Mouse (Mus musculus): ENCODE measurements around the gene Cog1. TPM values are rescaled to one million over a fixed set of nuclear protein-coding genes. Genes with fewer than 3 reads are reported as not detected.
A peak's percentile ranks its signal among the peaks of the same experiment; 100 is the strongest.

The Cog1 gene
- polyA plus RNA-seq, 1 experiment from 2014 or later = 15.5 TPM

GRCm38 (mm10) chr11:113710257-113710777 is 61.3 kb downstream of the Cog1 start:
- H3K27me3 ChIP-seq (ENCODE audit: control insufficient read depth, insufficient read depth, low read length) = no peaks in the 10 kb centered on the region
- WGBS = 17% methylated on average over 10 of the region's 10 CpGs
- peak overlapping the region; percentile 11; the same call in 1 of the 2 replicates for H3K9ac ChIP-seq (ENCODE audit: low read length)
- H3K27ac ChIP-seq (ENCODE audit: low read length) = peak overlapping the region; percentile 26
- H3K4me2 ChIP-seq (ENCODE audit: low read depth, low read length) = peak overlapping the region; percentile 19; the same call in 1 of the 2 replicates
- H3K4me1 ChIP-seq (ENCODE audit: control insufficient read depth, insufficient read depth, low read length) = peaks cover 3% of the 10 kb centered on the region; the same call in 1 of the 2 replicates
- 0 out of 2 replicates have a peak, but pooled peaks cover 3% of the 10 kb centered on the region for H3K9me3 ChIP-seq (replicated peaks; ENCODE audit: control insufficient read depth, low read length)
- peaks cover 3% of the 10 kb centered on the region; the same call in 1 of the 2 replicates for H3K36me3 ChIP-seq (ENCODE audit: control insufficient read depth, insufficient read depth)
- no peak overlapping the region; the same call in 1 of the 2 replicates for H3K4me3 ChIP-seq (ENCODE audit: low read length)
- ATAC-seq (replicated peaks; ENCODE audit: extremely low read depth, insufficient read depth, low FRiP score) = peak; percentile 19; the same call in 1 of the 2 replicates

DNA sequence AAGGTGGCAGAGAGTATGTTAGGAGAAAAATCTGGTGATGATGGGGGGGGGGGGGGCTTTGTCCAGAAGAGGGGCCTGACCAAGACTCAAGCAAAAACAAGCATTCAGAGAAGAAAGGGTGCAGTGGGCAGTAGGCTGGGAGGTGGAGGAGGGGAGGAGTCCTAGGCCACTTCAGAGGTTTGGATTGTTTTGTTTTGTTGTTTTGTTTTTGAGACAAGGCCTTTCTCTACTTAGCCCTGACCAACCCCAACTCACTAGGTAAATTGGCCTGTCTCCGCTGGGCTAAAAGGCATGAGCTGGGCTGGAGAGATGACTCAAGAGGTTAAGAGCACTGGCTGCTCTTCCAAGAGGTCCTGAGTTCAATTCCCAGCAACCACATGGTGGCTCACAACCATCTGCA is 62.1 kb downstream of the Cog1 start:
- Histone ChIP-seq H3K9me3 (replicated peaks; ENCODE audit: control insufficient read depth, low read length) (0 out of 2 replicates have a peak, but pooled peaks cover 3% of the 10 kb centered on the region), H3K9ac (ENCODE audit: low read length) (no peak overlapping the region)
- 77% methylated on average over 1 of the region's 1 CpGs for WGBS

GRCm38 (mm10) chr11:113715078-113715674 is 66.2 kb downstream of the Cog1 start:
- no peak overlapping the region for H3K27ac ChIP-seq (ENCODE audit: low read length)
- no peak for ATAC-seq (replicated peaks; ENCODE audit: extremely low read depth, insufficient read depth, low FRiP score)
- WGBS = 62% methylated on average over 7 of the region's 7 CpGs
- H3K9ac ChIP-seq (ENCODE audit: low read length) = no peak overlapping the region
- no peaks in the 10 kb centered on the region for H3K27me3 ChIP-seq (ENCODE audit: control insufficient read depth, insufficient read depth, low read length)
- H3K4me3 ChIP-seq (ENCODE audit: low read length) = no peak overlapping the region
- no peaks in the 10 kb centered on the region for H3K36me3 ChIP-seq (ENCODE audit: control insufficient read depth, insufficient read depth)
- no peaks in the 10 kb centered on the region for H3K9me3 ChIP-seq (replicated peaks; ENCODE audit: control insufficient read depth, low read length)
- peaks cover 3% of the 10 kb centered on the region; the same call in 1 of the 2 replicates for H3K4me1 ChIP-seq (ENCODE audit: control insufficient read depth, insufficient read depth, low read length)
- H3K4me2 ChIP-seq (ENCODE audit: low read depth, low read length) = no peak overlapping the region

More for the DNA sequence above, 62.1 kb downstream of the Cog1 start:
- Histone ChIP-seq H3K4me1 (ENCODE audit: control insufficient read depth, insufficient read depth, low read length) (peaks cover 3% of the 10 kb centered on the region; the same call in 1 of the 2 replicates), H3K27me3 (ENCODE audit: control insufficient read depth, insufficient read depth, low read length) (no peaks in the 10 kb centered on the region), H3K4me3 (ENCODE audit: low read length) (no peak overlapping the region), H3K36me3 (ENCODE audit: control insufficient read depth, insufficient read depth) (peaks cover 3% of the 10 kb centered on the region; the same call in 1 of the 2 replicates), H3K27ac (ENCODE audit: low read length) (no peak overlapping the region), H3K4me2 (ENCODE audit: low read depth, low read length) (no peak overlapping the region)
- no peak for ATAC-seq (replicated peaks; ENCODE audit: extremely low read depth, insufficient read depth, low FRiP score)

DNA sequence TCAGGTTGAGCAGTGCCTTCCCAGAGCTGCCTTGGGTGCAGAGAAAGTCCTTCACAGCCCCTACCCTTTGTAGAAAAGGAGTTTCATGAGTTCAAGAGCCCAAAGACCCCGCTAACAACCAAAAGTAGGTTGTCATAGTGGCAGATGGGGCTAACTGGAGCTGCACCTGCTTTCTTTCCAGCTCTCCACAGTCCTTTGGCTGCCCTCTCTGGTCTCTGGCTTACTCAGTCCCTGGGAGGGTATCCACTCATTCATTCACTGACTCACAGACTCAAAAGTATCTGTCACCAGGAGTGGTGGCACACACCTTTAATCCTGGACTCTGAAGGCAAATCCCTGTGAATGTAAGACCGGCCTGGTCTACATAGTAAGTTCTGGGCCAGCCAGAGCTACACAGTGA is 67.2 kb downstream of the Cog1 start:
- H3K27ac ChIP-seq (ENCODE audit: low read length) = no peak overlapping the region
- WGBS = 87% methylated on average over 2 of the region's 2 CpGs
- no peak overlapping the region for H3K4me3 ChIP-seq (ENCODE audit: low read length)
- H3K4me1 ChIP-seq (ENCODE audit: control insufficient read depth, insufficient read depth, low read length) = no peaks in the 10 kb centered on the region
- H3K4me2 ChIP-seq (ENCODE audit: low read depth, low read length) = no peak overlapping the region
- no peaks in the 10 kb centered on the region for H3K36me3 ChIP-seq (ENCODE audit: control insufficient read depth, insufficient read depth)
- H3K27me3 ChIP-seq (ENCODE audit: control insufficient read depth, insufficient read depth, low read length) = no peaks in the 10 kb centered on the region
- H3K9me3 ChIP-seq (replicated peaks; ENCODE audit: control insufficient read depth, low read length) = no peaks in the 10 kb centered on the region
- H3K9ac ChIP-seq (ENCODE audit: low read length) = no peak overlapping the region
- no peak for ATAC-seq (replicated peaks; ENCODE audit: extremely low read depth, insufficient read depth, low FRiP score)

Other genes starting within 250 kb of the Cog1 start
- gene Sstr2, start 29.8 kb upstream of the Cog1 start, polyA plus RNA-seq (2015; fragmentation: Nextera tagmentation; extraction: Ambion mirVana) = 1.2 and 2.6 TPM in 2 replicates
- gene Slc39a11, start 910 bp downstream of the Cog1 start, polyA plus RNA-seq (2015; fragmentation: Nextera tagmentation; extraction: Ambion mirVana) = 11.9 and 16.2 TPM in 2 replicates
- gene Fam104a, start 35.0 kb downstream of the Cog1 start, polyA plus RNA-seq (2015; fragmentation: Nextera tagmentation; extraction: Ambion mirVana) = 39.6 and 41.1 TPM in 2 replicates
- gene D11Wsu47e, start 35.2 kb downstream of the Cog1 start, polyA plus RNA-seq (2015; fragmentation: Nextera tagmentation; extraction: Ambion mirVana) = 14.8 and 16.8 TPM in 2 replicates
- gene Cpsf4l, start 60.8 kb downstream of the Cog1 start, polyA plus RNA-seq (2015; fragmentation: Nextera tagmentation; extraction: Ambion mirVana) = 4.6 and 13.3 TPM in 2 replicates
- 25.1 and 30.2 TPM in 2 replicates for gene Cdc42ep4, start 102.7 kb downstream of the Cog1 start, polyA plus RNA-seq (2015; fragmentation: Nextera tagmentation; extraction: Ambion mirVana)